Mouse (Mus musculus) stomach, postnatal 0 days (tissue): ENCODE results near the gene Arpp21.

Experiments
- CTCF ChIP-seq: IDR thresholded peaks from 2 replicates; pipeline ENCODE4 v1.5.1; 2016; ENCODE audit warnings: antibody characterized with exemption, low read depth, mild to moderate bottlenecking, moderate library complexity
- EP300 ChIP-seq: optimal IDR thresholded peaks from 2 replicates; pipeline ENCODE3; 2016; ENCODE audit warnings: antibody characterized with exemption

DNA sequence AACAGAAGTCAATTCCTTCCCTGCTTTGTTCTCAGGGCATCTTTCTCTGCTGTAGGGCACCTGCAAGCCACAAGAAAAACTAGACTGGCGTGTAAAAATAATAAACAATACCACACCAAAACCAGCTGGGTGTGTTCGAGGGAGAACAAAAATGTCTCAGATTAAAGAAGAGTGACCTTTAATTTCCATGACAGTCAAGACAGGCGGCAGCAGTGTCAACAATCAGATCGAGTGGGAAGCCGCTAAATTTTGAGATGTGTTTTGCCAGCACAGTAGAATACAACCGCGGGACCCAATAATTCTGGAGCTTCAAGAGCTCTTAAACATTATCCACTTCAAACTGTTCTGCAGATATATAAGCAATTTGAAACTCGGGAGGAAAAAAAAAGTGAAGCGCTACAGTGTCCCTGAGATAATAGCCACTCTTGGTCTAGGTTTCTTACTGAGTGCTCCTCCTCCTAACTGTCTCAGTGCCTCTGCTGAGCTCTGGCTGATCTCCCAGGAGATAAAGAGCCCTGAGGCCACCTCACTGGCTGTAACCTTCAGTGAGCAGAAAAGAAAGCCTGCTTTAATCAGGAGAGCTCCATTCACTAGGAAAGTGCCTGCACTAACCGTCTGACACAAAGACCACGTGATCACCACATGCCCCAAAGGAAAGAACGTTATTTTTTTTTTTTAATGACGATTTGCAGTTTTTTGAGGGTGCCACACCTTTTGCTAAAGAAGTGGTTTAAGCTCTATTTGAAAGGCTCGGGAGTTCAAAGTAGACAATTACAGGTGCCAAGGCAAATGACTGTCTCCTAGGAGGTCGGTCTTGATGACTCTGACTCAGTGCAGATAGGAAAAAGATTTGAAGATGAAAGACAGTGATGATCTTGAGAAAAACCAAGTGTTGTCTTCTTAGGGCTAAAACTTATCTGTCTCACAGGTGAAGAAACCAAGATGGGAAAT lies 61.1 kb downstream of the Arpp21 start:
- TF ChIP-seq CTCF (no peak), EP300 (no peak)
